ENCODE assay signal across 23 mouse cellular contexts in the genomic region with DNA sequence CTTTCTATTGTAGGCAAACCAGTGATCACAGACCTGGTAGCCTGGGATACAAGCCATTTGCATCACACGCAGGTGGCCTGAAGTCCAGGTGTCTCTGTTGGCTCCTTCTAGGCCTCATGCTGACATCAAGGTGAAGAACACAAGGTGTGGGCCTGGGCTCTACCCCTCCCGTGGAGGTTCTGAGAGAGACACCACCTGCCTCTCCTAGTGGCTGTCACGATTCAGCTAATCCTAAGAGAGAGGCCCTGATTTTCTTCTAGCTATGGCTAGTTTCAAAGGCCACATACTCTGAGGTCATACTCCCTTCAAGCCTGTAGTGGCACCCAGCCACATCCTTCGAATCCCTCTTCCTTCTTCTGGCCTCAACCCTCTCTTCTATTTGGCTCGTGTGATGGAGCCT. TPM values are rescaled to one million over a fixed set of nuclear protein-coding genes. Genes with fewer than 3 reads are reported as not detected.
DNase-seq lines count a peak whose midpoint lies in the region; ATAC-seq and TF ChIP-seq lines count a peak whose summit lies in the region.
"Had no signal": no experiment of that assay in that cellular context is flagged by ENCODE, and none has a peak within 500 bp of the region (broad histone marks: within the 10 kb centered on the region; RNA-seq: fewer than 3 reads in every experiment).

No protein-coding gene starts in this region.

- no peaks in the 10 kb centered on the region for H3K27me3 ChIP-seq in hindbrain, embryonic 10.5 days (ENCODE audit: insufficient read depth, poor library complexity, severe bottlenecking)
- no peaks in the 10 kb centered on the region for H3K27me3 ChIP-seq in hindbrain, embryonic 13.5 days
- no peaks in the 10 kb centered on the region for H3K27me3 ChIP-seq in cerebellum, adult 2 months (ENCODE audit: control insufficient read depth, insufficient read depth, low read length)
- H3K27me3 ChIP-seq: liver, embryonic 13.5 days had no signal

- peaks cover 6% of the 10 kb centered on the region; the same call in 1 of the 2 replicates for H3K4me1 ChIP-seq in hindbrain, embryonic 10.5 days (replicated peaks)
- H3K4me1 ChIP-seq in hindbrain, embryonic 13.5 days (replicated peaks), result no peaks in the 10 kb centered on the region
- H3K4me1 ChIP-seq in cerebellum, adult 2 months (ENCODE audit: control insufficient read depth, insufficient read depth, low read length), result peaks cover 73% of the 10 kb centered on the region
- H3K4me1 ChIP-seq: forebrain, embryonic 10.5 days; liver, embryonic 13.5 days had no signal

- H3K27ac ChIP-seq in hindbrain, embryonic 10.5 days, result no peak overlapping the region
- H3K27ac ChIP-seq in hindbrain, embryonic 13.5 days, result no peak overlapping the region
- H3K27ac ChIP-seq in cerebellum, adult 2 months (ENCODE audit: insufficient read depth, low read length), result peak overlapping the region; percentile 87
- H3K27ac ChIP-seq: forebrain, embryonic 10.5 days; heart, adult 2 months; liver, embryonic 13.5 days had no signal

- H3K9ac ChIP-seq in hindbrain, embryonic 13.5 days, result no peak overlapping the region
- H3K9ac ChIP-seq: liver, embryonic 13.5 days had no signal

- TF ChIP-seq CTCF in cerebellum, adult 2 months (IDR thresholded peaks at IDR 0.05; ENCODE audit: borderline replicate concordance, insufficient read depth, low read depth, low read length), result no peak

- intact Hi-C loops in left cerebral cortex, postnatal 4 days (cut with DNase I), result no loop called here

- no peak for ATAC-seq in hindbrain, embryonic 13.5 days (ENCODE audit: low FRiP score)
- ATAC-seq: hindbrain, embryonic 16.5 days; intestine, postnatal 0 days; midbrain, embryonic 16.5 days; Patski had no signal

- no peak overlapping the region for H3K4me3 ChIP-seq in hindbrain, embryonic 10.5 days
- no peak overlapping the region for H3K4me3 ChIP-seq in hindbrain, embryonic 13.5 days
- H3K4me3 ChIP-seq in cerebellum, adult 2 months (replicated peaks; ENCODE audit: insufficient read depth, low read depth, low read length), result no peak overlapping the region
- H3K4me3 ChIP-seq: forebrain, embryonic 10.5 days; heart, adult 2 months; liver, embryonic 13.5 days had no signal

- H3K36me3 ChIP-seq in hindbrain, embryonic 10.5 days, result no peaks in the 10 kb centered on the region
- no peaks in the 10 kb centered on the region for H3K36me3 ChIP-seq in hindbrain, embryonic 13.5 days
- H3K36me3 ChIP-seq: forebrain, embryonic 10.5 days; liver, embryonic 13.5 days had no signal

- peak; percentile 1 for DNase-seq in hindbrain, embryonic 10.5 days (ENCODE audit: low spot score)
- peak; percentile 1 for DNase-seq in right cerebral cortex, postnatal 25 days
- no peak for DNase-seq in right cerebral cortex, adult 2 months (ENCODE audit: low spot score in 2 of 2)
- peak; percentile 87 to 96 for DNase-seq in cerebellum, adult 2 months
- DNase-seq in cerebellum, postnatal 25 days, result peak; percentile 88 to 90
- no peak for DNase-seq in kidney, postnatal 25 days
- no peak for DNase-seq in left cerebral cortex, postnatal 4 days
- DNase-seq: adrenal gland, postnatal 36 days; gastrocnemius, postnatal 25 days; heart, postnatal 4 days; kidney, postnatal 36 days; liver, embryonic 13.5 days; lung, adult 2 months; thymus, adult 2 months; thymus, postnatal 4 days had no signal

- no peaks in the 10 kb centered on the region for H3K9me3 ChIP-seq in hindbrain, embryonic 10.5 days
- H3K9me3 ChIP-seq in hindbrain, embryonic 13.5 days, result no peaks in the 10 kb centered on the region
- H3K9me3 ChIP-seq: forebrain, embryonic 10.5 days; liver, embryonic 13.5 days had no signal

- H3K4me2 ChIP-seq in hindbrain, embryonic 13.5 days, result no peak overlapping the region
- H3K4me2 ChIP-seq: liver, embryonic 13.5 days had no signal

- TF ChIP-seq POLR2A in cerebellum, adult 2 months (IDR thresholded peaks at IDR 0.05; ENCODE audit: borderline replicate concordance, insufficient read depth, low read length), result no peak

- 80% methylated on average over 5 of the region's 5 CpGs for WGBS in hindbrain, embryonic 10.5 days
- 80% methylated on average over 5 of the region's 5 CpGs for WGBS in hindbrain, embryonic 13.5 days
- 9% methylated on average over 5 of the region's 5 CpGs for WGBS in cerebellum, adult 2 months

RNA-seq across cellular contexts. Expression of a gene that starts 12.2 kb away (rescaled TPM):
- polyA plus RNA-seq in hindbrain, embryonic 10.5 days (2016; fragmentation: Nextera tagmentation; extraction: Ambion mirVana), result 7.1 and 11.1 TPM in 2 replicates
- 39.9 and 42.1 TPM in 2 replicates for polyA plus RNA-seq in hindbrain, embryonic 13.5 days (2015; fragmentation: Nextera tagmentation; extraction: Ambion mirVana)
- polyA plus RNA-seq in cerebellum, adult 2 months (2012; rRNA removed), result 75.5 and 79.8 TPM in 2 replicates
- 100 to 1,000 TPM; 128 to 133 TPM for total RNA-seq in left cerebral cortex, postnatal 4 days (2021)
- total RNA-seq: gastrocnemius, postnatal 25 days; megakaryocyte, adult 5-6 weeks had no signal
- polyA plus RNA-seq: Patski had no signal

RNA-seq across cellular contexts. Expression of a gene that starts 52.7 kb away (rescaled TPM):
- polyA plus RNA-seq in hindbrain, embryonic 10.5 days (2016; fragmentation: Nextera tagmentation; extraction: Ambion mirVana), result 12.6 and 17.3 TPM in 2 replicates
- 12.0 and 14.3 TPM in 2 replicates for polyA plus RNA-seq in hindbrain, embryonic 13.5 days (2015; fragmentation: Nextera tagmentation; extraction: Ambion mirVana)
- polyA plus RNA-seq in cerebellum, adult 2 months (2012; rRNA removed), result 17.1 and 19.5 TPM in 2 replicates
- 10 to 100 TPM; 12.4 to 13.2 TPM for total RNA-seq in left cerebral cortex, postnatal 4 days (2021)

Comparison
In these comparisons a context has a peak if more than half of its experiments do, and no peak if none do; other contexts are left out.
1. DNase-seq: peak in hindbrain, embryonic 10.5 days (single experiment), right cerebral cortex, postnatal 25 days (single experiment), cerebellum, adult 2 months (2 of 2) and cerebellum, postnatal 25 days (2 of 2); none in right cerebral cortex, adult 2 months (0 of 2), kidney, postnatal 25 days (0 of 2) and left cerebral cortex, postnatal 4 days (single experiment).